Mouse (Mus musculus): ENCODE measurements around the gene Olfr355.

DNA sequence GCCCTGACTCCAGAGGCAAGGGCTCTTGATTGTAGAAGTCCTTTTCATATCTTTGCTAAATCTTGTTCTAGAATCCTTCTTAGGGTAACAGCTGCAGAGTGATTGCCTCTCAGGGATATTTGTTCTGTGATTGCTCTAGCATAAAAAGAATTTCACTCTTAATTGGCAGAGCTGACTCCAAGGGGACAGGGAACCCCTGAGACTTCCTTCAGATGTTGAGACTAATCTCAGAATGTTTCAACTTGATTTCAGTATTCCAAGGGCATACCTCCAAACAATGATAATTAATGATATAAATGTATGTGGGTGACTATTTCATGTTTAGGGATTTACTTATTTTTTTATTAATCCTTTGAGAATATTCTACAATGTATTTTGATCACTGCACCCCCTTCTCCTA lies at the start of gene Olfr355:
- TF ChIP-seq CTCF (IDR thresholded peaks at IDR 0.05 in 2 of 3, conservative IDR thresholded peaks at IDR 0.05 in 1 of 3; ENCODE audit: control insufficient read depth in 1 of 3, insufficient read depth in 1 of 3, low read depth in 2 of 3, low read length in 3 of 3, poor library complexity in 1 of 3, severe bottlenecking in 1 of 3) (no peak), NRF1 (IDR thresholded peaks at IDR 0.05; ENCODE audit: insufficient read depth, low read depth, low read length, poor library complexity, severe bottlenecking) (no peak), ZC3H11A (IDR thresholded peaks at IDR 0.05; ENCODE audit: low read depth, low read length) (no peak)

Data from MEL (cell line).